Mouse (Mus musculus) erythroblast, embryonic 14.5 days (primary cell): ENCODE results near the gene Lnx1.

Source experiments
- GATA1 ChIP-seq: IDR thresholded peaks from 2 replicates; pipeline ENCODE4 v1.6.1; 2012; ENCODE audit warnings: low read length, inconsistent platforms, mixed read lengths
- TAL1 ChIP-seq: IDR thresholded peaks from 3 replicates; pipeline ENCODE4 v1.6.1; 2012; ENCODE audit warnings: low read length, inconsistent platforms, mixed read lengths

GRCm38 (mm10) chr5:74617816-74618572 is 84.7 kb downstream of the Lnx1 start:
- TF ChIP-seq TAL1, result no peak
- TF ChIP-seq GATA1, result no peak
